Mouse (Mus musculus) liver, postnatal 0 days (tissue): Measurements from ENCODE around the gene Apba3. TPM values are rescaled to one million over a fixed set of nuclear protein-coding genes. Genes with fewer than 3 reads are reported as not detected.

Experiments used
- ATAC-seq: fragments of 200-750 bp; cut with Nextera tagmentation; 2 replicates; pipeline ENCODE4 v1.8.0; 2017; ENCODE audit warnings: mild to moderate bottlenecking, moderate library complexity
- DNase-seq: peaks from one replicate; pipeline ENCODE4 v3.0.0-alpha.2; 2016
- H3K27ac ChIP-seq: fragments of 300-500 bp; sonication (generic); 2 replicates; pipeline ENCODE4 v1.5.1; 2014; ENCODE audit warnings: antibody characterized with exemption, moderate library complexity, mild to moderate bottlenecking, low read depth
- H3K27me3 ChIP-seq: fragments of 300-500 bp; sonication (generic); 2 replicates; pipeline ENCODE4 v1.6.1; 2014; ENCODE audit warnings: low read length, control low read depth, mixed read lengths; ENCODE audit not compliant: insufficient read depth
- H3K36me3 ChIP-seq: fragments of 300-500 bp; sonication (generic); replicated peaks from 2 replicates; pipeline ENCODE4 v1.6.1; 2014; ENCODE audit warnings: mild to moderate bottlenecking, control low read depth, low read length, moderate library complexity, mixed read lengths; ENCODE audit not compliant: insufficient read depth
- H3K4me1 ChIP-seq: fragments of 300-500 bp; sonication (generic); 2 replicates; pipeline ENCODE4 v1.6.1; 2014; ENCODE audit warnings: antibody characterized with exemption, mild to moderate bottlenecking, control low read depth; ENCODE audit not compliant: insufficient read depth
- H3K4me2 ChIP-seq: fragments of 300-500 bp; sonication (generic); 2 replicates; pipeline ENCODE4 v1.6.1; 2014; ENCODE audit warnings: low read depth, mild to moderate bottlenecking, low read length, moderate library complexity, mixed read lengths
- H3K4me3 ChIP-seq: fragments of 300-500 bp; sonication (generic); 2 replicates; pipeline ENCODE4 v1.5.1; 2014; ENCODE audit warnings: low read depth, low read length
- H3K9ac ChIP-seq: fragments of 300-500 bp; sonication (generic); replicated peaks from 2 replicates; pipeline ENCODE4 v1.6.1; 2014; ENCODE audit warnings: mild to moderate bottlenecking, moderate library complexity
- H3K9me3 ChIP-seq: fragments of 300-500 bp; sonication (generic); 2 replicates; pipeline ENCODE4 v1.6.1; 2016; ENCODE audit warnings: mild to moderate bottlenecking, control low read depth, low read length, mixed read lengths
- CTCF ChIP-seq: sonication (generic); IDR thresholded peaks from 2 replicates; pipeline ENCODE4 v1.5.1; 2016; ENCODE audit warnings: antibody characterized with exemption, low read depth
- EP300 ChIP-seq: IDR thresholded peaks from 2 replicates; pipeline ENCODE4 v1.6.1; 2016; ENCODE audit warnings: antibody characterized with exemption, low read depth, mild to moderate bottlenecking
- WGBS: fragments of 180-500 bp; shearing (Covaris S2); extraction: QIAGEN DNeasy Blood & Tissue Kit; methylation state at CpG from one replicate; pipeline ENCODE4 v1.1.7; 2014; ENCODE audit not compliant: insufficient replicate concordance; 5-methylcytosine and 5-hydroxymethylcytosine counted together
- microRNA-seq: library from miRNA; unstranded; fragments of <30 nt; microRNA quantifications from one replicate; pipeline ENCODE4, GENCODE M21; 2016
- polyA plus RNA-seq: library from polyadenylated mRNA; unstranded; fragments of >200 nt; fragmentation: Nextera tagmentation; extraction: Ambion mirVana; gene quantifications from 2 replicates; pipeline ENCODE4 v1.2.1, GENCODE M21; 2015

Apba3 gene
- polyA plus RNA-seq, 1 experiment from 2014 or later, result 23.2 TPM

DNA sequence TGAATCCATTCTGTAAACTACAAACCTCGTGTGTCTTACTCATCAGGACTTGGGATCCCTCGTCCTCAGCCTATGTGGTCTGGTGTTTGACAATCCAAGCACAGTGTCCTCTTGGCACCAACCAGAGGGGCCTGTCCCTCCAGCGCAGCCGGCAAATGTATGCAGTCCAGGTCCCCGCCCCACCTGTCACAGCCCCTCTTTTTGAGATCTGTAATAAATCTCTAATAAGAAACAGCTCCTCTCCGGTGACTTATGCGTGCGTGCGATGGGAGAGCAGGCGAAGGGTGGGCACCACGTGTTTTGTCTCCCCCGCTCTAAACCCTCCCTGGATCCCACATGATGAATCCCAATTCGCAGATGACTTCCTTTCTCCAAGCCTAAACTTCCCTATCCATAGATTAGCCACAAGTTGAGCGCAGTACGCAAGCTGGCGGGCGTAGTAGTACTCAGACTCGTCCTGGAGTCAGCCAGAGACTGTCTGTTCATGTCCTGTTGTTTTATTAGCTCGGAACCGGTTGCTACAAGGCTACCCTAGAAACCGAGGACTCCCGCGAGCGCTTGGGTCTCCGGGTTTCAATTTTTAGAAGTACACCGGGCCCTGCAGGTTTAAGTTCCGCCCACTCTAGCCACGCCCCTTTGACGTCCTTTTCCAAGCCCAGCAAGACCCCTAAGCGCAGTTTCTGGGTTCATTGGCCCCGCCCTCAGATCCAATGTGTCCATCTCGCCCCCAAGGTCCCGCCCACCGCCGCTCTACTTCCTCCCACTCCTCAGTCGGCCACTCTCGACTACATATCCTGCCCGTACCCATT lies 53.2 kb downstream of the Apba3 start:
- Histone ChIP-seq H3K4me3 (peak overlapping the region; percentile 75), H3K9ac (peak overlapping the region; percentile 66), H3K4me1 (peaks cover 39% of the 10 kb centered on the region), H3K4me2 (peak overlapping the region; percentile 88), H3K36me3 (peaks cover 35% of the 10 kb centered on the region), H3K9me3 (no peaks in the 10 kb centered on the region), H3K27ac (peak overlapping the region; percentile 89), H3K27me3 (no peaks in the 10 kb centered on the region)
- ATAC-seq (no peak), DNase-seq (peak; percentile 96)
- no peak for TF ChIP-seq EP300
- no peak for TF ChIP-seq CTCF
- WGBS, result under 1% methylated on average over 38 of the region's 38 CpGs

DNA sequence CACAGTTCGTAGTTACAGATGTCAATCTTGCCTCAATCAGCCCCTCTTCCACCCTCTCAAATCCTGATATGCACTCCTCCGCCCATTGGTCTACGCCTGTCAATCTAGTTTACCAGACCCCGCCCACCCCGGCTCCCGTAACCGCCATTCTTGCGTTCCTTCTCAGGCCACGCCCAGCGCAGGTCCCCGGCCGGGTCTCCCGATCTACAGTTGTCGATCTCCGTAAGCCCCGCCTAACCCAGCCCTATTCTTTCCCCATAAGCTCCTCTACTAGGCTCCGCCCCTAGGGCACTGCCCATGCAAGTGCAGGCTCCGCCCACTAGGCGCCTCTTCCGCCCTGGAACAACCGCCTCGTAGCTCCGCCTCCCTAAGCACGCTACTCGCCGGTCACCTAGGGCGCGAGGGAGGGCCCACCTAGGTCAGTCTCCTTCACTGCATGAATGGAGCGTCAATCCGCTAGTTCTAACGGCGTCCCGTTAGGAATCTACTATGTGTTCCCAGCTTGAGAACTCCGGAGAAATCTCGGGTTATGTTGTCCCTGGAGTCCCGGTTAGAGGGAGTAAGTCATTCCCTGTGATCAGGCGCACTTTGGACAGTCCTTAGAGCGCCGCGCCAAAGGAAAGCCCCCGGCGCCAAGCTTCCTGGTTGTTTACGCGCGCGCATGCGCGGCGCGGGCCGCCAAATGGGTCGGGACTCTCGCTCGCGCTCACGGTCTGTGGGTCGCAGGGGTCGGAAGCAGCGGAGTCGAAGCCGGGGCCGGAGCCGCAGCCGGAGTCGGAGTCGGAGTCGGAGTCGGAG lies 54.0 kb downstream of the Apba3 start, which contains the start of gene Cactin:
Gene Cactin (plus strand): TSS at position 554 of the 798 bp plus-strand sequence.
- TF ChIP-seq CTCF, result peak; percentile 48
- TF ChIP-seq EP300, result peak; percentile 91
- no peaks in the 10 kb centered on the region for H3K27me3 ChIP-seq
- under 1% methylated on average over 68 of the region's 68 CpGs for WGBS
- H3K27ac ChIP-seq, result peak within 1 kb of the TSS; percentile 89
- peaks cover 39% of the 10 kb centered on the region for H3K4me1 ChIP-seq
- peak within 1 kb of the TSS; percentile 75 for H3K4me3 ChIP-seq
- peak within 1 kb of the TSS; percentile 90 for H3K9ac ChIP-seq
- ATAC-seq, result peak; percentile 86
- no peaks in the 10 kb centered on the region for H3K9me3 ChIP-seq
- peak; percentile 99 for DNase-seq
- peaks cover 36% of the 10 kb centered on the region for H3K36me3 ChIP-seq
- H3K4me2 ChIP-seq, result peak within 1 kb of the TSS; percentile 88

DNA sequence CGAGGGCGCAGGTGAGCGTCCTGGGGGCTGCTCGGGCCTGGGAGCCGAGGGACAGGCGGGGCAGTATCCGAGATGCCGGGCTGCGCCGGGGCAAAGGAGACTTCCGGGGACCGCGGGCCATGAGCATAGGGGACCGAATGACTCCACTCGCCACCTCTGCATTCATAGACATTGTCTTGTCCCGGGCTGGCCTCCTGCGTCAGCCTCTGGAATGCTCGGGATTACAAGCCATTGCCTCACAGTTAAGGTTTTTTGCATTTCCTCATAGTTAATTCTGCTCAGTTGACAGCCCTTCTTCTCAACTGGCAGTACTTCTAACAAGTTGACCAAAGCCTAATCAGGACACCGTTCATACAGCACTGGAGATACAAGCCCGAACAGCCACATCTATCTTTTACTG lies 54.7 kb downstream of the Apba3 start:
- Histone ChIP-seq H3K4me3 (peak overlapping the region; percentile 75), H3K27ac (peak overlapping the region; percentile 79), H3K4me1 (peaks cover 39% of the 10 kb centered on the region), H3K9ac (peak overlapping the region; percentile 90), H3K4me2 (peak overlapping the region; percentile 88), H3K36me3 (peaks cover 39% of the 10 kb centered on the region), H3K9me3 (no peaks in the 10 kb centered on the region), H3K27me3 (no peaks in the 10 kb centered on the region)
- 0 out of 2 replicates have a peak, but pooled peaks have one; percentile 0 for ATAC-seq
- no peak for TF ChIP-seq CTCF
- TF ChIP-seq EP300, result no peak
- no peak for DNase-seq
- 2% methylated on average over 20 of the region's 20 CpGs for WGBS

DNA sequence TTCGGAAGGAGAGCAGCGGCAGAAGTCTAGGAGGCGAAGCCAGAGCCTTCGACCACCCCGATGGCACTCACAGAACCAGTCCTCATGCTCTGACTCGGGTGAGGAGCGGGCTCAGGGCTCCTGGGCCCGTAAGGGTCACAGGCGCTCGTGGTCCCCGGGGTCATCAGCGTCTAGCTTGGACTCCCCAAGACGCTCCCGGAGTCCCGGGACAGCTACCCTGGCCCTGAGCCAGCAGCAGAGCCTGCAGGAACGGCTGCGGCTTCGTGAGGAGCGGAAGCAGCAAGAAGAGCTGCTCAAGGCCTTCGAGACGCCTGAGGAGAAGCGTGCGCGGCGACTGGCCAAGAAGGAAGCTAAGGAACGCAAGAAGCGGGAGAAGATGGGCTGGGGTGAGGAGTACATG lies 55.7 kb downstream of the Apba3 start:
- TF ChIP-seq EP300, result no peak
- TF ChIP-seq CTCF, result no peak
- Histone ChIP-seq H3K36me3 (peaks cover 44% of the 10 kb centered on the region), H3K27me3 (no peaks in the 10 kb centered on the region), H3K4me3 (peak overlapping the region; percentile 75; the same call in 1 of the 2 replicates), H3K4me2 (peak overlapping the region; percentile 88), H3K9me3 (no peaks in the 10 kb centered on the region), H3K4me1 (peaks cover 31% of the 10 kb centered on the region), H3K27ac (no peak overlapping the region), H3K9ac (0 out of 2 replicates have a peak overlapping the region, but pooled peaks have one; percentile 90)
- no peak for ATAC-seq
- 91% methylated on average over 27 of the region's 27 CpGs for WGBS
- no peak for DNase-seq

Small RNA genes lying within 50 kb of the gene (microRNA-seq; reads per million reads assigned to microRNA genes)
- gene Mir3057, result 11.8 reads per million, percentile 21 among the genes with 10 or more reads in this experiment

Other genes starting within 250 kb of the Apba3 start
- not detected in 2 replicates for gene Diras1, start 241.3 kb upstream of the Apba3 start, polyA plus RNA-seq
- gene Slc39a3, start 229.5 kb upstream of the Apba3 start, polyA plus RNA-seq, result 4.6 and 4.7 TPM in 2 replicates
- 50.2 and 50.6 TPM in 2 replicates for gene Sgta, start 206.8 kb upstream of the Apba3 start, polyA plus RNA-seq
- 7.4 and 8.1 TPM in 2 replicates for gene Thop1, start 196.9 kb upstream of the Apba3 start, polyA plus RNA-seq
- gene Creb3l3, start 168.1 kb upstream of the Apba3 start, polyA plus RNA-seq, result 181 and 183 TPM in 2 replicates
- 93.2 and 93.9 TPM in 2 replicates for gene Map2k2, start 161.0 kb upstream of the Apba3 start, polyA plus RNA-seq
- gene Zbtb7a, start 131.7 kb upstream of the Apba3 start, polyA plus RNA-seq, result 29.7 and 33.8 TPM in 2 replicates
- 14.6 and 16.1 TPM in 2 replicates for gene Pias4, start 99.0 kb upstream of the Apba3 start, polyA plus RNA-seq
- gene Eef2, start 90.3 kb upstream of the Apba3 start, polyA plus RNA-seq, result 310 and 313 TPM in 2 replicates
- 15.3 and 17.2 TPM in 2 replicates for gene Dapk3, start 84.0 kb upstream of the Apba3 start, polyA plus RNA-seq
- gene 4930442H23Rik, start 83.1 kb upstream of the Apba3 start, polyA plus RNA-seq, result not detected in 2 replicates
- not detected in 2 replicates for gene Nmrk2, start 64.9 kb upstream of the Apba3 start, polyA plus RNA-seq
- gene Atcay, start 36.1 kb upstream of the Apba3 start, polyA plus RNA-seq, result not detected in 2 replicates
- gene Zfr2, start 33.8 kb upstream of the Apba3 start, polyA plus RNA-seq, result 0.09 and 0.61 TPM in 2 replicates
- gene Matk, start 14.0 kb upstream of the Apba3 start, polyA plus RNA-seq, result 1.7 TPM in 2 replicates
- gene Mrpl54, start within 50 bp of the Apba3 start, polyA plus RNA-seq, result 110 and 112 TPM in 2 replicates
- gene Tjp3, start 24.6 kb downstream of the Apba3 start, polyA plus RNA-seq, result 1.7 and 1.8 TPM in 2 replicates
- 8.8 and 9.7 TPM in 2 replicates for gene Pip5k1c, start 26.0 kb downstream of the Apba3 start, polyA plus RNA-seq
- gene Cactin, start 54.1 kb downstream of the Apba3 start, polyA plus RNA-seq, result 12.4 and 12.9 TPM in 2 replicates
- gene Tbxa2r, start 61.8 kb downstream of the Apba3 start, polyA plus RNA-seq, result 5.2 and 5.4 TPM in 2 replicates
- 0.02 and 0.08 TPM in 2 replicates for gene Gipc3, start 76.3 kb downstream of the Apba3 start, polyA plus RNA-seq
- 26.4 and 27.1 TPM in 2 replicates for gene Hmg20b, start 83.5 kb downstream of the Apba3 start, polyA plus RNA-seq
- gene Mfsd12, start 90.5 kb downstream of the Apba3 start, polyA plus RNA-seq, result 6.8 and 7.9 TPM in 2 replicates
- 0.71 and 0.94 TPM in 2 replicates for gene 4930404N11Rik, start 98.9 kb downstream of the Apba3 start, polyA plus RNA-seq
- gene Fzr1, start 111.6 kb downstream of the Apba3 start, polyA plus RNA-seq, result 69.7 and 74.6 TPM in 2 replicates
- 39.3 and 42.1 TPM in 2 replicates for gene Dohh, start 117.5 kb downstream of the Apba3 start, polyA plus RNA-seq
- 0.40 and 0.70 TPM in 2 replicates for gene Gm48551, start 117.5 kb downstream of the Apba3 start, polyA plus RNA-seq
- not detected in 2 replicates for gene Gm48552, start 122.0 kb downstream of the Apba3 start, polyA plus RNA-seq
- gene Smim24, start 126.1 kb downstream of the Apba3 start, polyA plus RNA-seq, result 1.7 and 2.0 TPM in 2 replicates
- gene Nfic, start 188.7 kb downstream of the Apba3 start, polyA plus RNA-seq, result 19.6 and 21.1 TPM in 2 replicates
- not detected in 2 replicates for gene Celf5, start 215.7 kb downstream of the Apba3 start, polyA plus RNA-seq
- 29.2 and 30.6 TPM in 2 replicates for gene Ncln, start 229.4 kb downstream of the Apba3 start, polyA plus RNA-seq
- 6.3 and 7.4 TPM in 2 replicates for gene S1pr4, start 233.2 kb downstream of the Apba3 start, polyA plus RNA-seq